Mouse (Mus musculus): ENCODE results near the gene C530025M09Rik.

The C530025M09Rik gene

GRCm38 (mm10) chr2:149804599-149805140, 26.3 kb downstream of the C530025M09Rik start:
- no peak for DNase-seq (ENCODE audit: inconsistent ontology term)

GRCm38 (mm10) chr2:149798613-149799012, 32.4 kb downstream of the C530025M09Rik start:
- peak; percentile 7 for DNase-seq (ENCODE audit: inconsistent ontology term)
